Mouse (Mus musculus) gastrocnemius, postnatal 36 days (tissue): ENCODE measurements around the gene Stag3. TPM values are rescaled to one million over a fixed set of nuclear protein-coding genes. Genes with fewer than 3 reads are reported as not detected.

ENCODE experiments used
- DNase-seq, 2 experiments: peaks; one replicate each; pipeline ENCODE4 v3.0.0; 2022
- intact Hi-C: fragments of 180-260 bp; cut with DNase I; formaldehyde crosslinking; loops from one replicate; pipeline ENCODE4 v1.15.1; 2025
- long read RNA-seq, 2 experiments: library from polyadenylated mRNA; stranded (forward); transcript quantifications; one replicate each; pipeline ENCODE4 v2.0.0; 2021
- total RNA-seq, 2 experiments: library from RNA; stranded (reverse); gene quantifications; 2 replicates each; pipeline ENCODE4 v1.2.3; 2021

The Stag3 gene
- not detected for total RNA-seq
- long read RNA-seq, experiment 1 = 0 reads
- long read RNA-seq, experiment 2 = 0 reads

- peak; percentile 67 to 69 for DNase-seq
- intact Hi-C loops = no loop called here
Observed at GRCm38 (mm10) chr5:138279585-138280424, at the start of gene Stag3, which contains the start of the genes Gm43720 and Gpc2. Gene Stag3, plus strand, starts transcription at chr5:138280240. Gene Gm43720, minus strand, starts transcription at chr5:138279958. Gene Gpc2, minus strand, starts transcription at chr5:138280005.

GRCm38 (mm10) chr5:138233778-138234177 is 46.3 kb upstream of the Stag3 start:
- no peak for DNase-seq
- intact Hi-C loops = no loop called here

GRCm38 (mm10) chr5:138234224-138234623 is 45.8 kb upstream of the Stag3 start:
- intact Hi-C loops = no loop called here
- no peak for DNase-seq

- no peak for DNase-seq
Observed at GRCm38 (mm10) chr5:138241511-138241910, 38.5 kb upstream of the Stag3 start.

GRCm38 (mm10) chr5:138251144-138251543 is 28.9 kb upstream of the Stag3 start:
- no peak for DNase-seq
- intact Hi-C loops = no loop called here

More at GRCm38 (mm10) chr5:138241511-138241910, 38.5 kb upstream of the Stag3 start:
- intact Hi-C loops = no loop called here

- DNase-seq = no peak
- intact Hi-C loops = no loop called here
Observed at GRCm38 (mm10) chr5:138253061-138253460, 27.0 kb upstream of the Stag3 start.

GRCm38 (mm10) chr5:138255353-138256093 is 24.5 kb upstream of the Stag3 start, which contains the start of gene Lamtor4:
Gene Lamtor4, plus strand, starts transcription at chr5:138255482.
- peak; percentile 85 to 91 for DNase-seq
- intact Hi-C loops = no loop called here

- DNase-seq = no peak
- intact Hi-C loops = no loop called here
Observed at GRCm38 (mm10) chr5:138256094-138256467, 24.0 kb upstream of the Stag3 start.

GRCm38 (mm10) chr5:138256966-138257584 is 23.0 kb upstream of the Stag3 start:
- intact Hi-C loops = no loop called here

GRCm38 (mm10) chr5:138257585-138257978 is 22.5 kb upstream of the Stag3 start:
- DNase-seq = no peak
- intact Hi-C loops = no loop called here

More at GRCm38 (mm10) chr5:138256966-138257584, 23.0 kb upstream of the Stag3 start:
- DNase-seq = no peak

GRCm38 (mm10) chr5:138258078-138258477 is 22.0 kb upstream of the Stag3 start:
- intact Hi-C loops = no loop called here

GRCm38 (mm10) chr5:138258542-138258941 is 21.5 kb upstream of the Stag3 start:
- no peak for DNase-seq
- intact Hi-C loops = no loop called here

More at GRCm38 (mm10) chr5:138258078-138258477, 22.0 kb upstream of the Stag3 start:
- no peak for DNase-seq

- intact Hi-C loops = no loop called here
- DNase-seq = no peak
Observed at GRCm38 (mm10) chr5:138258993-138259392, 21.0 kb upstream of the Stag3 start.

GRCm38 (mm10) chr5:138260051-138260450 is 20.0 kb upstream of the Stag3 start:
- intact Hi-C loops = no loop called here
- no peak for DNase-seq

GRCm38 (mm10) chr5:138260834-138261233 is 19.2 kb upstream of the Stag3 start:
- DNase-seq = no peak
- intact Hi-C loops = no loop called here

GRCm38 (mm10) chr5:138262001-138262400 is 18.0 kb upstream of the Stag3 start:
- no peak for DNase-seq
- intact Hi-C loops = no loop called here

GRCm38 (mm10) chr5:138262582-138263240 is 17.3 kb upstream of the Stag3 start:
- DNase-seq = no peak
- intact Hi-C loops = no loop called here

GRCm38 (mm10) chr5:138263260-138264206 is 16.5 kb upstream of the Stag3 start, which contains the start of gene BC037034:
Gene BC037034, minus strand, starts transcription at chr5:138264033.
- DNase-seq = peak; percentile 85 to 90
- intact Hi-C loops = no loop called here

GRCm38 (mm10) chr5:138264207-138264578 is 15.8 kb upstream of the Stag3 start:
- no peak for DNase-seq
- intact Hi-C loops = no loop called here
